Mouse (Mus musculus) spleen, adult 2 months (tissue): ENCODE results near the gene Spg20. TPM values are rescaled to one million over a fixed set of nuclear protein-coding genes. Genes with fewer than 3 reads are reported as not detected.

ENCODE experiments used
- DNase-seq, 2 experiments: peaks; one replicate each; pipeline versions ENCODE4 v3.0.0 to v3.0.0-alpha.2; 2012 to 2021; ENCODE audit warnings: low spot score in 2 of 2, low read depth in 1 of 2
- H3K27ac ChIP-seq: fragments of 200-500 bp; 2 replicates; pipeline ENCODE4 v1.5.1; 2012; ENCODE audit warnings: low read length, inconsistent platforms; ENCODE audit not compliant: insufficient read depth
- H3K27me3 ChIP-seq: fragments of 200-500 bp; 2 replicates; pipeline ENCODE4 v1.6.1; 2012; ENCODE audit warnings: mild to moderate bottlenecking, moderate library complexity, low read length, inconsistent platforms; ENCODE audit not compliant: control insufficient read depth, insufficient read depth
- H3K36me3 ChIP-seq: fragments of 200-500 bp; 2 replicates; pipeline ENCODE4 v1.6.1; 2012; ENCODE audit warnings: mild to moderate bottlenecking, low read length, inconsistent platforms; ENCODE audit not compliant: control insufficient read depth, insufficient read depth
- H3K4me1 ChIP-seq: fragments of 200-500 bp; 2 replicates; pipeline ENCODE4 v1.6.1; 2011; ENCODE audit warnings: inconsistent platforms; ENCODE audit not compliant: control insufficient read depth, insufficient read depth, insufficient read length
- H3K4me3 ChIP-seq: fragments of 200-500 bp; 2 replicates; pipeline ENCODE4 v1.5.1; 2011; ENCODE audit warnings: mild to moderate bottlenecking, inconsistent platforms; ENCODE audit not compliant: insufficient read depth, insufficient read length; ENCODE audit errors: extremely low read depth
- CTCF ChIP-seq: fragments of 200-500 bp; IDR thresholded peaks from 2 replicates; pipeline ENCODE4 v1.5.1; 2011; ENCODE audit warnings: mild to moderate bottlenecking, inconsistent platforms; ENCODE audit not compliant: insufficient read depth, insufficient read length, insufficient replicate concordance; ENCODE audit errors: extremely low read depth
- POLR2A ChIP-seq: fragments of 200-500 bp; IDR thresholded peaks from 2 replicates; pipeline ENCODE4 v1.6.1; 2011; ENCODE audit warnings: low read depth, low read length, inconsistent platforms
- WGBS: fragments of 180-500 bp; shearing (Covaris S2); methylation state at CpG from one replicate; pipeline ENCODE4 v1.1.7; 2018; 5-methylcytosine and 5-hydroxymethylcytosine counted together
- polyA plus RNA-seq: library from polyadenylated mRNA; depleted of rRNA; stranded (reverse); fragments of >200 nt; gene quantifications from 2 replicates; pipeline ENCODE4 v1.2.3, GENCODE M21; 2012; rRNA removed

The Spg20 gene
- 4.3 and 4.9 TPM in 2 replicates for polyA plus RNA-seq

- Histone ChIP-seq H3K36me3 (no peaks in the 10 kb centered on the region), H3K27ac (peak within 1 kb of the TSS; percentile 50), H3K4me3 (peak within 1 kb of the TSS; percentile 92), H3K4me1 (peaks cover 2% of the 10 kb centered on the region), H3K27me3 (no peaks in the 10 kb centered on the region)
- peak; percentile 67 to 90 for DNase-seq
- TF ChIP-seq POLR2A (peak; percentile 67), CTCF (peak; percentile 93)
- WGBS = under 1% methylated on average over 57 of the region's 58 CpGs
These were observed at the start of gene Spg20 for GRCm38 (mm10) chr3:55111935-55112709. Gene Spg20 (plus strand): TSS chr3:55112108.

GRCm38 (mm10) chr3:55062653-55063052, 49.3 kb upstream of the Spg20 start:
- Histone ChIP-seq H3K36me3 (no peaks in the 10 kb centered on the region), H3K27me3 (no peaks in the 10 kb centered on the region), H3K4me3 (no peak overlapping the region), H3K27ac (no peak overlapping the region), H3K4me1 (no peaks in the 10 kb centered on the region)
- TF ChIP-seq CTCF (no peak), POLR2A (no peak)
- WGBS = 80% methylated on average over 9 of the region's 9 CpGs
- no peak for DNase-seq

DNA sequence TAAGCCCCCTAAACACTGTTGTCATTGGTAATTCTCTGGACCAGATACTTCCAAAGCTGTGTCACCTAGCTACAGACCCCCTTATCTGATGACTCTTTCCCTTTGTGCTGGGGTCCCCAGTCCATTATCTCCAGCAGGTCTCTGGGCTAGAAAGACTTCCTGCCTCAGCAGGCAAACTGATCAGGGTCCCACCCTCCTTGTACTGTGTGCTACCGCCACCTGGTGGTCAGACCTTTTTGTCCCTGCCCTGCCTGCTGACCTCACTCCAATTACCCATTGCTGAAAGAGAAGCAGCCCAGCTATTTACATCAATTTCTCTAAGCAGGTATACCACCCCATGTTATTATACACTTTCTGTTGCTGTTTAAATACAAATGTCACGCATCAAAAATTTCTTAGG, 47.5 kb upstream of the Spg20 start:
- Histone ChIP-seq H3K4me3 (no peak overlapping the region), H3K4me1 (no peaks in the 10 kb centered on the region), H3K36me3 (no peaks in the 10 kb centered on the region), H3K27ac (no peak overlapping the region), H3K27me3 (no peaks in the 10 kb centered on the region)
- TF ChIP-seq POLR2A = no peak
- peak; percentile 47; the same call in 1 of the 2 replicates for TF ChIP-seq CTCF
- peak in 1 of 2 experiments; percentile 20 for DNase-seq
- 16% methylated on average over 2 of the region's 2 CpGs for whole genome bisulfite sequencing

DNA sequence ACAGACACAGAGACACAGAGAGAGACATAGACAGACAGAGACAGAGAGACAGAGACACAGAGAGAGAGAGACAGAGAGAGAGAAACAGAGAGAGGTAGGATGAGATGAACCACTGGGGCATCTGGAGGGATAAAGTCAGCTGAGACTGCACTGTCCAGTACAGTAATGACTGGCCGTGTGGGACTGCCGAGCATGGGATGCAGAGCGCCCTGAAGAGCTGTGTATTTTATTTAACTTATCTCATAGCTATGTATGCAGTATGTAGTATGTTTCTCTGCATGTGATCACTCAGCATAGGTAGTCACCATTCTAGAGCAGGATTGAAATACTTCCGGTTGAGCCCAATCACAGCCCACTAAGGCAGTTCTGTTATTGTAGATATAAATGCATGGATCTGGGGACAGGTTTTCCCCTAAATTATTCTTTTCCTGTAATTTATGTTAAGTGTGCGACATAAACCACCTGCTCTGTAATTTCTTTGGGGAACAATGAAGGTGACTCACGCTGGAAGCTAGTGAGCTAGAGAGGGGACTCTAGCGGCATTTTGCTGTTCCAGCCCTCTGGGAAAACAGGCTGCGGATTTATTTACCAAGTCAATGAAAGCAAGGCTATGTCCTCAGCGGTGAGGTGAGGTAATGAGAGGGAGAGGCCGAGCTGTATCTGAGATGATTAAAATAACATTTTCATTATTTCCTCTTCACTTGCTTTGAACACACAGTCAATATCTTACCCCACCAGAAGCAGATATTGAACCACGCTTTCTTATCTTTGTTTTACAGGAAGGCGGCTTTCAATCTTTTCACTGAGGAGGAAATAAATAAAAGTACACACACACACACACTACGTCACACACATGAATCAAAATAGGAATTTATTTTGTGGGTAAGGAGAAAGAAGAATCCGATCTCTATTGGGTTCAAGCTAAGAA, 45.9 kb upstream of the Spg20 start:
- no peaks in the 10 kb centered on the region for H3K27me3 ChIP-seq
- TF ChIP-seq CTCF = no peak
- no peak for TF ChIP-seq POLR2A
- H3K4me1 ChIP-seq = no peaks in the 10 kb centered on the region
- no peak overlapping the region for H3K27ac ChIP-seq
- WGBS = 39% methylated on average over 14 of the region's 14 CpGs
- no peak overlapping the region for H3K4me3 ChIP-seq
- DNase-seq = no peak
- no peaks in the 10 kb centered on the region for H3K36me3 ChIP-seq

DNA sequence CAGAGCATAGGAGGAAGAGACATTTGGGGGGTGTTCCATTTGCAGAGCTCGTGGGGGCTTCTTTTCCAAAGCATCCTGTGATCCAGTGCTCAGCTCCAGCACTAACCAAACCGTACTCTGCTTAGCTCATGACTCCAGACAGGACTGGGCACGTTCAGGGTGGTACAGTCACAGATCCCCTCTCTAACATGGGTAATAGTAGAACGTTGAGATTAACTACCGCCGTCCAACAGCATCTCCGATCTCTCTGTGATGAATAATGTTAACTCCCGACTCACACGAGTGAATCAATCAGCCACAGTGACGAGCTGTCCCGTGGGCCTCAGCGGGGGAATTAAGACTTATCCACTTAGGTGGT, 45.3 kb upstream of the Spg20 start:
- H3K36me3 ChIP-seq = no peaks in the 10 kb centered on the region
- no peak overlapping the region for H3K27ac ChIP-seq
- DNase-seq = no peak
- WGBS = 72% methylated on average over 12 of the region's 12 CpGs
- no peaks in the 10 kb centered on the region for H3K27me3 ChIP-seq
- TF ChIP-seq POLR2A = no peak
- H3K4me1 ChIP-seq = no peaks in the 10 kb centered on the region
- H3K4me3 ChIP-seq = no peak overlapping the region

GRCm38 (mm10) chr3:55067791-55068434, 44.0 kb upstream of the Spg20 start:
- H3K4me1 ChIP-seq = no peaks in the 10 kb centered on the region
- no peaks in the 10 kb centered on the region for H3K36me3 ChIP-seq
- no peak overlapping the region for H3K4me3 ChIP-seq
- no peak for DNase-seq
- TF ChIP-seq POLR2A (no peak), CTCF (no peak)
- WGBS = 49% methylated on average over 7 of the region's 7 CpGs
- H3K27me3 ChIP-seq = no peaks in the 10 kb centered on the region
- H3K27ac ChIP-seq = no peak overlapping the region
